Mouse (Mus musculus) C2C12 (cell line): ENCODE data around the gene Rnf26. TPM values are rescaled to one million over a fixed set of nuclear protein-coding genes. Genes with fewer than 3 reads are reported as not detected.

ENCODE experiments used
- H3K27me3 ChIP-seq: one replicate; pipeline ENCODE4 v1.6.1; 2011; ENCODE audit not compliant: control insufficient read depth, insufficient read depth, insufficient read length
- H3K36me3 ChIP-seq: one replicate; pipeline ENCODE4 v1.6.1; 2011; ENCODE audit not compliant: control insufficient read depth, insufficient read depth
- H3K4me3 ChIP-seq: one replicate; pipeline ENCODE4 v1.5.1; 2011; ENCODE audit warnings: mild to moderate bottlenecking, control low read depth; ENCODE audit not compliant: poor library complexity, insufficient read depth, severe bottlenecking
- H3K79me2 ChIP-seq: one replicate; pipeline ENCODE4 v1.6.1; 2011; ENCODE audit not compliant: control insufficient read depth, insufficient read depth
- H3K79me3 ChIP-seq: one replicate; pipeline ENCODE4 v1.6.1; 2011; ENCODE audit warnings: low read depth, control low read depth
- H3ac ChIP-seq: one replicate; pipeline ENCODE3; 2011; ENCODE audit warnings: low read depth; ENCODE audit not compliant: control insufficient read depth, insufficient read length
- CEBPB ChIP-seq: IDR thresholded peaks from one replicate; pipeline ENCODE4 v1.6.1; 2011; ENCODE audit warnings: low read depth, mild to moderate bottlenecking, control low read depth, moderate library complexity
- CTCF ChIP-seq: IDR thresholded peaks from one replicate; pipeline ENCODE4 v1.5.1; 2011; ENCODE audit not compliant: control insufficient read depth, insufficient read depth, insufficient read length
- FOSL1 ChIP-seq: IDR thresholded peaks from one replicate; pipeline ENCODE4 v1.8.0; 2011; ENCODE audit warnings: mild to moderate bottlenecking, low read length; ENCODE audit not compliant: poor library complexity, insufficient read depth, severe bottlenecking
- MAX ChIP-seq: IDR thresholded peaks from one replicate; pipeline ENCODE4 v1.6.1; 2011; ENCODE audit warnings: mild to moderate bottlenecking, control low read depth
- MYOD1 ChIP-seq: IDR thresholded peaks from one replicate; pipeline ENCODE4 v1.6.1; 2011; ENCODE audit warnings: low read depth; ENCODE audit not compliant: control insufficient read depth, insufficient read length
- MYOG ChIP-seq: IDR thresholded peaks from one replicate; pipeline ENCODE4 v1.6.1; 2011; ENCODE audit not compliant: control insufficient read depth, insufficient read length; ENCODE audit errors: extremely low read depth
- USF1 ChIP-seq: IDR thresholded peaks from one replicate; pipeline ENCODE4 v1.6.1; 2011; ENCODE audit warnings: low read depth, mild to moderate bottlenecking, control low read depth, moderate library complexity
- polyA plus RNA-seq: library from polyadenylated mRNA; unstranded; fragments of >200 nt; fragmentation: generic; extraction: Trizol; gene quantifications from one replicate; pipeline ENCODE4 v1.2.1, GENCODE M21; 2012; ENCODE audit warnings: missing spikeins

Gene Rnf26
- polyA plus RNA-seq, 1 experiment: 52.6 TPM

DNA sequence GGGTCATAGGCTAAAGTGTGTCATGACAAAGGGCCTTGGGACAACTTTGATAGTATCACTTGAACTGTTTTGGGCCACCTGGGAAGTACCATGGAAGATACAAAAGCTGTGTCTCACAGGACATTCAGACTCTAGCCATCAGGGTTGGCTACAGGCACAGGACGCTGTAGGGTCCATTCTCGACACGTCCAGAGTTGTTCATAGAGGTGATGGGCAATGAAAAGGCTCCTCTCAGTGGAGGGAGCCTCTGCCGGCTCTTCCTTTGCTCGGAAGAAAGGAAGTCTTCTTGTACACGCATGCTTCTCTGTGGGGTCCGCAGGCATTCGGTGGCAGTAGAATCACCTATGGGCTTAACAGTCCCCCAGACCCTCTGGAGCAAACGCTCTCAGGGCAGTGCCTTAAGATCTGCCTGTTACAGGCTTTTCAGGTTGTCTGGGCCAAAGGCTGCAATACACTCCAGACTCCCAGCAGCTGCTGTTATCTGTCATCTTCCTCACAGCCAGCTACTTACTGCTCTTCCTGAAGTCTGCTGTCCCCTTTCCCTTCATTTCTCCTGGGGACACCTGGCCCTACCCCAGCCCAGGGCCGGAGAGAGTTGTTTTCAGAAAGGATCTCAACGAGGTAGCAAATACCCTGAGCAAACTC, 35.9 kb downstream of the Rnf26 start:
- TF ChIP-seq MYOD1 (no peak), USF1 (no peak), MAX (no peak), FOSL1 (no peak), MYOG (no peak), CTCF (no peak), CEBPB (no peak)
- no peaks in the 10 kb centered on the region for H3K27me3 ChIP-seq
- no peaks in the 10 kb centered on the region for H3K36me3 ChIP-seq

DNA sequence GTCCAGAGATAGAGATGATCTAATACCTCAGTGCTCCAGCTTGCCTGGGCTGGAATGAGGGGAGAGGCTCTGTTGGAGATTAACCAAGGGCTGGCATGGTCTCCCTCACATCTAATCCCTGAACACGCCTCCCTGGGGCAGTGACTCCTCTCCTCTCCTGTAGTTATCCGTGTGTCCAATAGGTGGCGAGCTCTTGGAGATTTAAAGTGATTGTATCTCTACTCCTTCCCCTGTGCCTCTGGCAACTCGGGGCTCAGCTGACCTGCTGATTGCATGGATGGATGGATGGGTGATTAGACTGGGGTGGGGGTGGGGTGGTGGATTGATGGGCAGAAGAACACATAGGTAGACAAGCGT, 36.6 kb downstream of the Rnf26 start:
- Histone ChIP-seq H3ac (no peak overlapping the region), H3K27me3 (no peaks in the 10 kb centered on the region), H3K79me3 (no peaks in the 10 kb centered on the region), H3K4me3 (no peak overlapping the region), H3K79me2 (no peaks in the 10 kb centered on the region), H3K36me3 (no peaks in the 10 kb centered on the region)
- TF ChIP-seq MYOD1 (no peak), FOSL1 (no peak), MAX (no peak), CEBPB (no peak), USF1 (no peak), MYOG (no peak), CTCF (no peak)

More for the DNA sequence above, 35.9 kb downstream of the Rnf26 start:
- Histone ChIP-seq H3ac (no peak overlapping the region), H3K79me2 (no peaks in the 10 kb centered on the region), H3K4me3 (no peak overlapping the region), H3K79me3 (no peaks in the 10 kb centered on the region)

DNA sequence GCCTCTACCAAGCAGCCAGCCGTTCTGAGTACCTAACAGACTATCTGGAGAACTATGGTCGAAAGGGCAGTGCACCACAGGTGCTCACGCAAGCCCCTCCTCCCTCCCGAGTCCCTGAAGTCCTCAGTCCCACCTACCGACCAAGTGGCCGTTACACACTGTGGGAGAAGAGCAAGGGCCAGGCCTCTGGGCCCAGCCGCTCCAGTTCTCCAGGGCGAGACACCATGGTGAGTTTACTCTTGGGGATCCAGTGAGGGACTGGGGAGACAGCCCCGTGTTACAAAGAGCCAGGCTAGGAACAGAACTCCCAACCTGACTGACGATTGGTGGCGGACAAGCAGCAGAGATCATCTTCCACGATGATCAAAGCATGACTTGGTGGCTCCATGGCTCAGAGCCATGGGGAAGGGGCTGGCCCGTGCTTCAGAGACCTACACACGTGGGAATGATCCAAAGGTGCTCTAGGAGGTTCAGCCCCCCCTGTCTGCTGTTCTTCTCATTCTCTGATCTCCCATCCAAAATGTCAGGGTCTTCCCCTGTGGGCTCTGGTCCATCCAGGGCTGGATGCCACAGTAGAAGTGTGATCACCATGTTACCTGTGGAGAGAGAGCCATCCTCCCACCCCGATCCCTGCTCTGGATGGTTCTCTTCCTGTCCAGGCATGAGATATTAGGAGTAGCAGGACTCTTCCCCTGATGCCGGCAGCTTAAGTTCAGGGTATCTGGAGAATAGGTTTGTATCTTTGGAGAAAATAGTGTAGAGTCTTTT, 37.1 kb downstream of the Rnf26 start:
- no peaks in the 10 kb centered on the region for H3K36me3 ChIP-seq
- TF ChIP-seq FOSL1: no peak
- TF ChIP-seq CTCF: no peak
- TF ChIP-seq CEBPB: no peak
- TF ChIP-seq MYOD1: no peak
- TF ChIP-seq USF1: no peak
- TF ChIP-seq MAX: no peak
- no peak for TF ChIP-seq MYOG
- no peaks in the 10 kb centered on the region for H3K27me3 ChIP-seq
- no peak overlapping the region for H3K4me3 ChIP-seq
- H3K79me2 ChIP-seq: no peaks in the 10 kb centered on the region
- H3ac ChIP-seq: no peak overlapping the region
- no peaks in the 10 kb centered on the region for H3K79me3 ChIP-seq

DNA sequence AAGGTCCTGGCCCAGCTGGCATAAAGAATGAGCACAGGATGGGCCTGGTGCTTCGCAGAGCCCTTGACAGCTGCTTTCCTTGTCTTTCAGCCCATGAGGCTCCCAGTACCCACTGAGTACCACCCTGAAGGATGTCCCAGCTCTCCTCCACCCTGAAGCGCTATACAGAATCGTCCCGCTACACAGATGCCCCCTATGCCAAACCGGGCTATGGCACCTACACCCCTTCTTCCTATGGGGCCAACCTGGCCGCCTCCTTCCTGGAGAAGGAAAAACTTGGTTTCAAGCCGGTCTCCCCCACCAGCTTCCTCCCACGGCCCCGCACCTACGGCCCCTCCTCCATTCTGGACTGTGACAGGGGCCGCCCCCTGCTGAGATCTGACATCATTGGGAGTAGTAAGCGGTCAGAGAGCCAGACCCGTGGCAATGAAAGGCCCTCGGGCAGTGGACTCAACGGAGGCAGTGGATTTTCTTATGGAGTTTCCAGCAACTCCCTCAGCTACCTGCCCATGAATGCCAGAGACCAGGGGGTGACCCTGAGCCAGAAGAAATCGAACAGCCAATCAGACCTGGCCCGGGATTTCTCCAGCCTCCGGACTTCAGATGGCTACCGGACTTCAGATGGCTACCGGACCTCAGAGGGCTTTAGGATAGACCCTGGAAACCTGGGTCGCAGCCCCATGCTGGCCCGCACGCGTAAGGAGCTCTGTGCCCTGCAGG, 37.9 kb downstream of the Rnf26 start:
- H3K79me3 ChIP-seq: no peaks in the 10 kb centered on the region
- no peaks in the 10 kb centered on the region for H3K79me2 ChIP-seq
- TF ChIP-seq USF1: no peak
- no peak for TF ChIP-seq CTCF
- TF ChIP-seq MAX: no peak
- TF ChIP-seq MYOG: no peak
- no peak for TF ChIP-seq FOSL1
- TF ChIP-seq CEBPB: no peak
- TF ChIP-seq MYOD1: no peak
- no peaks in the 10 kb centered on the region for H3K27me3 ChIP-seq
- H3K4me3 ChIP-seq: no peak overlapping the region
- no peak overlapping the region for H3ac ChIP-seq
- no peaks in the 10 kb centered on the region for H3K36me3 ChIP-seq

DNA sequence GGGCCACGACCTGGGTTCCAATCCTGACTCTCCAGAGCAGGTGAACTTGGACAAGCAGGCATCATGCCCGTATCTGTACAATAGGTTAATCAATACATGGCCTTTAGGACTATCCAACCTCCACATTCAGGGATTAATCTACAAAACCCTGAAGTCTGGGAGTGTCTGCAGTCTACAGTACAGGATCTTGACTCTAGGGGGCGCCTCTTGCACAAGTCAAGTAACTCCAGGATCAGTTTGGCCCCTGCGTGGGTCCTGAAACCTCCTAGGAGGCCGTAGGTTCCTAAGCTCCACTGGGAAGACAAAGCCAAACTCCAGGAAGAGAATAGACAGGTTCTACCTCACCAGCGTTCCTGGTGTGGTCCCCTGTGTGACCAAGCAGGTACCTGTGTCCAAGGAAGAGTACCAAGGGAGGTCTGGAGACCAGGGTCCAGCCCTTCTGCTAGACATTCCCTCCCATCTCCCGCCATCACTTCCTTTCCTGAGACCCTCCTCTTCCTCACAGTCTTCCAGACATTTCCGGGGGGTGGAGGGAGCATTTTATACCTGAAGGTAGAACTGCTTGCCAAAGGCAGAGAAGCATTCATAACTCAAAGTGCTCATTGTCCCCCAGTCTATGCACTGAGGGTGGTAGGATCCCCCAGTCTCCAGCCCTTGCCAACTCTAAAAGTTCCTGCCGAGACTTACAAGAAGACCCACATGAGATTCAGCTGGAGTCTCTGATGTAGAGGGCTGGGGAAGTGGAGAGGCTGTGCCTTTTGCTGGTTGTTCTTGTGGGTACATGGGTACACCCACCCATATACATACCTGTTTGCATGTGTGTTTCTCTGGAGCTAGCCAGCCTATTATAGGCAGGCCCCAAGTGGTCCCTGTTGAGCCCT, 38.7 kb downstream of the Rnf26 start:
- no peaks in the 10 kb centered on the region for H3K36me3 ChIP-seq
- H3ac ChIP-seq: no peak overlapping the region
- H3K27me3 ChIP-seq: no peaks in the 10 kb centered on the region
- no peaks in the 10 kb centered on the region for H3K79me3 ChIP-seq
- TF ChIP-seq FOSL1: no peak
- no peak for TF ChIP-seq CEBPB
- TF ChIP-seq MAX: no peak
- TF ChIP-seq CTCF: no peak
- TF ChIP-seq MYOD1: no peak
- no peak for TF ChIP-seq MYOG
- no peak for TF ChIP-seq USF1
- no peak overlapping the region for H3K4me3 ChIP-seq
- H3K79me2 ChIP-seq: no peaks in the 10 kb centered on the region
